Mouse (Mus musculus) hindbrain, embryonic 14.5 days (tissue): ENCODE results near the gene Cercam. TPM values are rescaled to one million over a fixed set of nuclear protein-coding genes. Genes with fewer than 3 reads are reported as not detected.
"Not testable (repeated sequence)": the region's sequence is repeated elsewhere in the genome, so short reads cannot be mapped to it uniquely, and the experiment has no call there.

Source experiments
- ATAC-seq: fragments of 200-750 bp; cut with Nextera tagmentation; 2 replicates; pipeline ENCODE4 v1.8.0; 2017; ENCODE audit warnings: moderate number of reproducible peaks, mild to moderate bottlenecking, moderate TSS enrichment, moderate library complexity; ENCODE audit not compliant: low FRiP score
- DNase-seq: peaks from one replicate; pipeline ENCODE4 v3.0.0-alpha.2; 2015; ENCODE audit warnings: low spot score
- H3K27ac ChIP-seq: fragments of 300-500 bp; sonication (generic); 2 replicates; pipeline ENCODE4 v1.5.1; 2014; ENCODE audit warnings: mild to moderate bottlenecking, moderate library complexity
- H3K27me3 ChIP-seq: fragments of 300-500 bp; sonication (generic); 2 replicates; pipeline ENCODE4 v1.6.1; 2014; ENCODE audit warnings: mild to moderate bottlenecking, low read length, mixed read lengths; ENCODE audit not compliant: control insufficient read depth, insufficient read depth
- H3K36me3 ChIP-seq: fragments of 300-500 bp; sonication (generic); replicated peaks from 2 replicates; pipeline ENCODE4 v1.6.1; 2014; ENCODE audit not compliant: control insufficient read depth, insufficient read depth
- H3K4me1 ChIP-seq: fragments of 300-500 bp; sonication (generic); replicated peaks from 2 replicates; pipeline ENCODE4 v1.6.1; 2014; ENCODE audit warnings: antibody characterized with exemption, low read length, mixed read lengths; ENCODE audit not compliant: control insufficient read depth, insufficient read depth
- H3K4me2 ChIP-seq: fragments of 300-500 bp; sonication (generic); replicated peaks from 2 replicates; pipeline ENCODE4 v1.6.1; 2014; ENCODE audit warnings: mild to moderate bottlenecking, moderate library complexity
- H3K4me3 ChIP-seq: fragments of 300-500 bp; sonication (generic); replicated peaks from 2 replicates; pipeline ENCODE4 v1.5.1; 2014; ENCODE audit warnings: mild to moderate bottlenecking, low read length
- H3K9ac ChIP-seq: fragments of 300-500 bp; sonication (generic); 2 replicates; pipeline ENCODE4 v1.6.1; 2014
- H3K9me3 ChIP-seq: fragments of 300-500 bp; sonication (generic); 2 replicates; pipeline ENCODE4 v1.6.1; 2016; ENCODE audit warnings: low read length; ENCODE audit not compliant: control insufficient read depth
- WGBS: fragments of 180-500 bp; shearing (Covaris S2); extraction: QIAGEN DNeasy Blood & Tissue Kit; methylation state at CpG from one replicate; pipeline ENCODE4 v1.1.7; 2014; 5-methylcytosine and 5-hydroxymethylcytosine counted together
- polyA plus RNA-seq: library from polyadenylated mRNA; unstranded; fragments of >200 nt; fragmentation: Nextera tagmentation; extraction: Ambion mirVana; gene quantifications from 2 replicates; pipeline ENCODE4 v1.2.1, GENCODE M21; 2014

Cercam gene
- polyA plus RNA-seq, 1 experiment from 2014 or later = 19.1 TPM

- Histone ChIP-seq H3K9me3 (no peaks in the 10 kb centered on the region), H3K27ac (peak overlapping the region; percentile 34; the same call in 1 of the 2 replicates), H3K27me3 (no peaks in the 10 kb centered on the region), H3K4me1 (peaks cover 13% of the 10 kb centered on the region; the same call in 1 of the 2 replicates), H3K4me3 (peak overlapping the region; percentile 37), H3K4me2 (peak overlapping the region; percentile 78), H3K36me3 (peaks cover 8% of the 10 kb centered on the region), H3K9ac (peak overlapping the region; percentile 63)
- 3% methylated on average over 17 of the region's 17 CpGs for WGBS
- DNase-seq (no peak), ATAC-seq (peak; percentile 2; the same call in 1 of the 2 replicates)
Observed at GRCm38 (mm10) chr2:29869646-29870451, 885 bp downstream of the Cercam start.

GRCm38 (mm10) chr2:29872581-29873295 is 3.8 kb downstream of the Cercam start:
- H3K4me1 ChIP-seq = peaks cover 14% of the 10 kb centered on the region; the same call in 1 of the 2 replicates
- H3K9ac ChIP-seq = no peak overlapping the region
- WGBS = 93% methylated on average over 10 of the region's 10 CpGs

GRCm38 (mm10) chr2:29873801-29874200 is 4.8 kb downstream of the Cercam start:
- H3K9me3 ChIP-seq = no peaks in the 10 kb centered on the region
- no peak overlapping the region for H3K4me2 ChIP-seq
- H3K27me3 ChIP-seq = no peaks in the 10 kb centered on the region
- no peak overlapping the region for H3K4me3 ChIP-seq
- peaks cover 16% of the 10 kb centered on the region; the same call in 1 of the 2 replicates for H3K4me1 ChIP-seq
- ATAC-seq (no peak), DNase-seq (no peak)
- no peak overlapping the region for H3K9ac ChIP-seq
- WGBS = 93% methylated on average over 4 of the region's 4 CpGs
- H3K36me3 ChIP-seq = peaks cover 29% of the 10 kb centered on the region
- H3K27ac ChIP-seq = no peak overlapping the region

More at GRCm38 (mm10) chr2:29872581-29873295, 3.8 kb downstream of the Cercam start:
- Histone ChIP-seq H3K9me3 (no peaks in the 10 kb centered on the region), H3K4me2 (no peak overlapping the region), H3K27me3 (no peaks in the 10 kb centered on the region), H3K36me3 (peaks cover 23% of the 10 kb centered on the region), H3K27ac (no peak overlapping the region), H3K4me3 (no peak overlapping the region)
- no peak for DNase-seq
- ATAC-seq = no peak

- ATAC-seq (peak; percentile 40; the same call in 1 of the 2 replicates), DNase-seq (no peak)
- Histone ChIP-seq H3K9me3 (no peaks in the 10 kb centered on the region), H3K27ac (no peak overlapping the region), H3K4me3 (no peak overlapping the region), H3K4me1 (0 out of 2 replicates have a peak, but pooled peaks cover 3% of the 10 kb centered on the region), H3K27me3 (no peaks in the 10 kb centered on the region), H3K36me3 (peaks cover 27% of the 10 kb centered on the region; the same call in 1 of the 2 replicates), H3K9ac (no peak overlapping the region), H3K4me2 (no peak overlapping the region)
- 37% methylated on average over 4 of the region's 4 CpGs for WGBS
Observed at GRCm38 (mm10) chr2:29878061-29878460, 9.1 kb downstream of the Cercam start.

GRCm38 (mm10) chr2:29879191-29879590 is 10.2 kb downstream of the Cercam start:
- Histone ChIP-seq H3K27me3 (no peaks in the 10 kb centered on the region), H3K4me3 (no peak overlapping the region), H3K4me2 (no peak overlapping the region), H3K9me3 (no peaks in the 10 kb centered on the region), H3K27ac (no peak overlapping the region), H3K9ac (no peak overlapping the region), H3K36me3 (peaks cover 25% of the 10 kb centered on the region; the same call in 1 of the 2 replicates), H3K4me1 (0 out of 2 replicates have a peak, but pooled peaks cover 3% of the 10 kb centered on the region)
- 77% methylated on average over 8 of the region's 8 CpGs for WGBS
- DNase-seq (no peak), ATAC-seq (no peak)

GRCm38 (mm10) chr2:29879964-29880830 is 11.2 kb downstream of the Cercam start:
- Histone ChIP-seq H3K4me3 (no peak overlapping the region), H3K36me3 (peaks cover 23% of the 10 kb centered on the region; the same call in 1 of the 2 replicates), H3K27me3 (no peaks in the 10 kb centered on the region), H3K9me3 (no peaks in the 10 kb centered on the region), H3K27ac (no peak overlapping the region), H3K9ac (no peak overlapping the region), H3K4me1 (0 out of 2 replicates have a peak, but pooled peaks cover 3% of the 10 kb centered on the region), H3K4me2 (no peak overlapping the region)
- ATAC-seq = no peak
- WGBS = 83% methylated on average over 17 of the region's 17 CpGs
- no peak for DNase-seq

- not testable (repeated sequence) for H3K27ac ChIP-seq, H3K27me3 ChIP-seq, H3K36me3 ChIP-seq, H3K9ac ChIP-seq, H3K9me3 ChIP-seq, ATAC-seq, H3K4me3 ChIP-seq, DNase-seq, H3K4me2 ChIP-seq
- peaks cover 12% of the 10 kb centered on the region for H3K4me1 ChIP-seq
- 90% methylated on average over 9 of the region's 9 CpGs for WGBS
Observed at GRCm38 (mm10) chr2:29886659-29887292, 17.8 kb downstream of the Cercam start.

DNA sequence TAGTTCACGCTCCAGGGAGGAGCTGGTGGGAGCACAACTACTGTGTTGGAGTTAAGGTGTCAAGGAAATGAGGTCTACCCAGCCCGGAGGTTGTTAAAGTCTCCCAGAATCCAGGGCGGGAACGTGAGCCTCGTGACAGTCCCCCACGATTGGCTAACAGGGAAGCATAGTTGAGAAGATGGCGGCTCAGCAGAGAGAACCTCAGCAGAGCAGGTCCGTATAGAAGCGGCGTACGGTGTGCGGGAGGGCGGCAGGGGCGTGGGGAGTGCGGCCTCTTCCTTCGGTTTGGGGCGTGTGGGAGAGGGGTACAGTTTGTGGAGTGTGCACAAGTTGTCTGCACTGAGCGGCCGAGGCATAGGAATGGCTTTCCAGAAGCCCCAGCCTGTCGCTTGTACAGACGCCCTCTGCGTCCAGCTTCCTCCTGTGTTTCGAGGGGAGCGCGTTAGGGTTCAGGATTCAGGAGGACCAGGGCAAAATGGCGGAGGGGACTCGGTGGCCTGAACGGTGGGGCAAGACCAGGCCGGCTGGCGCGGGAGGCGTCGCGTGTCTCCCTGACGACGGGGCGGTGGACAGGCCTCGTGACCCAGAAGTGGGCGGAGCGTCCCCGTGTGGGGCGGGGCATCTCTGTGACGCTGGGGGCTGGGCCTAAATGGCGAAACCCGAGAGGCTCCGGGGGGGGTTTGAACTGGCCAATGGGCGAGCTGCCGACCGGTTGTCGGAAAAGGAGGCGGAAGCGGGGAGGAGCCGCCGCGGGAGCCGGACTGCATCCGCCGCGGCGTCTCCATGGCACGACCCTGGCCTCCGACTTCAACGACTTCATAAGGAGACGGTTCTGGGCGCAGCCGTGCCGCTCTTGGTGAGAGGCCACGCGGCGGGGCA is 20.3 kb downstream of the Cercam start, which contains the start of gene Odf2:
Gene Odf2 (plus strand): TSS at position 156 of the 879 bp plus-strand sequence.
- peak; percentile 94 for ATAC-seq
- H3K4me2 ChIP-seq = peak within 1 kb of the TSS; percentile 95

More for the DNA sequence above, 20.3 kb downstream of the Cercam start, which contains the start of gene Odf2:
- peak within 1 kb of the TSS; percentile 89 for H3K9ac ChIP-seq
- H3K27me3 ChIP-seq = no peaks in the 10 kb centered on the region
- H3K27ac ChIP-seq = peak within 1 kb of the TSS; percentile 88
- DNase-seq = peak; percentile 100
- no peaks in the 10 kb centered on the region for H3K9me3 ChIP-seq
- H3K4me3 ChIP-seq = peak within 1 kb of the TSS; percentile 95
- peaks cover 12% of the 10 kb centered on the region for H3K4me1 ChIP-seq
- WGBS = 1% methylated on average over 68 of the region's 70 CpGs
- H3K36me3 ChIP-seq = peaks cover 28% of the 10 kb centered on the region
